Mouse (Mus musculus): ENCODE measurements at regions not wholly inside any gene's neighbourhood (a gene's known extent, or its start where the extent isn't known, plus 50 kb on each side); places are given as distances from the start of the nearest gene placed in this dataset.
A peak's percentile ranks its signal among the peaks of the same experiment; 100 is the strongest.

DNA sequence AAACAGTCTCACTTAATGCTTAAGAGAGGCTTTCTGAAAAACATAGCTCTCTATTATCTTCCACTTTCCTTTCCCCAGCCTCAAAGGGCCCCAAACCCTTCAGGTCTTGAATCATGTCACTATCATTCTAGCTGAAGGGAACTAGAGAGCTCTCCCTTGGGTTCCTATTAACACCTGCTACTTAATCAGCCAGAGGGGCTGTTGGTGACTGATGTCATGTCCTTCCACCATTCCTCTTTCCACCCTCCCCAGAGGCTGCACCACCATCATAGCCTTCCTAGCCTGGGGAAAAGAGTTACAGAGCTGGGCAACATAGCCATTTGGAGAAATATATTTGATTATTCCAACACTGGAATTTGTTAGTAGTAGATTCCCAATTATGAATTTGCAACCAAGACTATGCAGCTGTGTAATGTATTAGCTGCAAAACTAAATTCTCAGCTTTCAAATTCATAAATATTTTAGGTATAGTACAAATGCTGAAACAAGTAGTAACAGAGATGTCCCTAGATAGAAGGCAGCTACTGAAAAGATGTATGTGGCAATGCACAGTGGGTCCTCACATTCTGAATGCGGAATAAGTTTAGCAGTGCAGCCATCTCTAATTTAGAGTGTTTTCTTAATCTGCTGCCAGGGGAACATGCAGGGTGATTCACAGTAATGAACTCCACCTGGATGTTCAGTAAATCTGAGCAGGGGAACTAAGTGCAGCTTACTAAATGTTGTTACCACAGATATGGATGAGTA, 941.5 kb upstream of the Arrdc3 start:
- Histone ChIP-seq H3K36me3 (ENCODE audit: control insufficient read depth, insufficient read depth, low read length) (no peaks in the 10 kb centered on the region), H3K4me1 (ENCODE audit: control insufficient read depth, insufficient read depth, low read length) (no peaks in the 10 kb centered on the region), H3K9ac (ENCODE audit: low read depth, low read length) (no peak overlapping the region), H3K27ac (replicated peaks; ENCODE audit: low read depth, low read length) (no peak overlapping the region), H3K9me3 (ENCODE audit: control insufficient read depth, low read length) (no peaks in the 10 kb centered on the region), H3K4me3 (ENCODE audit: low read depth, low read length) (no peak overlapping the region), H3K27me3 (replicated peaks; ENCODE audit: control insufficient read depth, insufficient read depth, low read length) (no peaks in the 10 kb centered on the region), H3K4me2 (ENCODE audit: low read depth, low read length) (no peak overlapping the region)
- WGBS: 45% methylated on average over 1 of the region's 1 CpGs
- ATAC-seq (ENCODE audit: low read depth) (peak; percentile 30; the same call in 1 of the 2 replicates), DNase-seq (ENCODE audit: low spot score) (peak; percentile 5)
